Mouse (Mus musculus): Measurements from ENCODE around the gene Cdkal1. TPM values are rescaled to one million over a fixed set of nuclear protein-coding genes. Genes with fewer than 3 reads are reported as not detected.

Gene Cdkal1
- polyA plus RNA-seq, 1 experiment, result 3.3 TPM

- DNase-seq, result no peak
- WGBS, result 93% methylated on average over 7 of the region's 7 CpGs
- no peaks in the 10 kb centered on the region; the same call in 1 of the 2 replicates for H3K4me1 ChIP-seq (replicated peaks; ENCODE audit: control insufficient read depth, insufficient read depth, low read length)
- no peak for TF ChIP-seq POLR2A (IDR thresholded peaks at IDR 0.05; ENCODE audit: control insufficient read depth, extremely low read depth, insufficient read depth, low read length, poor library complexity)
- no peak for TF ChIP-seq CTCF (IDR thresholded peaks at IDR 0.05; ENCODE audit: borderline replicate concordance, control insufficient read depth, extremely low read depth, insufficient read depth, low read length, poor library complexity)
- H3K36me3 ChIP-seq (ENCODE audit: control insufficient read depth, insufficient read depth, low read length), result no peaks in the 10 kb centered on the region
- H3K27ac ChIP-seq (ENCODE audit: control insufficient read depth, insufficient read depth, low read length), result no peak overlapping the region
- no peak overlapping the region for H3K4me3 ChIP-seq (ENCODE audit: control insufficient read depth, insufficient read depth, low read length)
- no peaks in the 10 kb centered on the region for H3K27me3 ChIP-seq (ENCODE audit: control insufficient read depth, insufficient read depth, low read length)
Observed at GRCm38 (mm10) chr13:29627438-29628124, 227.9 kb downstream of the Cdkal1 start.

GRCm38 (mm10) chr13:29624929-29625328 is 230.5 kb downstream of the Cdkal1 start:
- no peak for TF ChIP-seq CTCF (IDR thresholded peaks at IDR 0.05; ENCODE audit: borderline replicate concordance, control insufficient read depth, extremely low read depth, insufficient read depth, low read length, poor library complexity)
- no peak for TF ChIP-seq POLR2A (IDR thresholded peaks at IDR 0.05; ENCODE audit: control insufficient read depth, extremely low read depth, insufficient read depth, low read length, poor library complexity)
- no peak for DNase-seq
- Histone ChIP-seq H3K4me1 (replicated peaks; ENCODE audit: control insufficient read depth, insufficient read depth, low read length) (no peaks in the 10 kb centered on the region; the same call in 1 of the 2 replicates), H3K36me3 (ENCODE audit: control insufficient read depth, insufficient read depth, low read length) (no peaks in the 10 kb centered on the region), H3K27ac (ENCODE audit: control insufficient read depth, insufficient read depth, low read length) (no peak overlapping the region), H3K27me3 (ENCODE audit: control insufficient read depth, insufficient read depth, low read length) (no peaks in the 10 kb centered on the region), H3K4me3 (ENCODE audit: control insufficient read depth, insufficient read depth, low read length) (no peak overlapping the region)
- WGBS, result 59% methylated on average over 1 of the region's 1 CpGs

GRCm38 (mm10) chr13:29623636-29624239 is 231.7 kb downstream of the Cdkal1 start:
- Histone ChIP-seq H3K4me3 (ENCODE audit: control insufficient read depth, insufficient read depth, low read length) (no peak overlapping the region), H3K36me3 (ENCODE audit: control insufficient read depth, insufficient read depth, low read length) (no peaks in the 10 kb centered on the region), H3K27me3 (ENCODE audit: control insufficient read depth, insufficient read depth, low read length) (no peaks in the 10 kb centered on the region), H3K4me1 (replicated peaks; ENCODE audit: control insufficient read depth, insufficient read depth, low read length) (no peaks in the 10 kb centered on the region; the same call in 1 of the 2 replicates), H3K27ac (ENCODE audit: control insufficient read depth, insufficient read depth, low read length) (no peak overlapping the region)
- WGBS, result 89% methylated on average over 1 of the region's 1 CpGs
- TF ChIP-seq POLR2A (IDR thresholded peaks at IDR 0.05; ENCODE audit: control insufficient read depth, extremely low read depth, insufficient read depth, low read length, poor library complexity), result no peak
- TF ChIP-seq CTCF (IDR thresholded peaks at IDR 0.05; ENCODE audit: borderline replicate concordance, control insufficient read depth, extremely low read depth, insufficient read depth, low read length, poor library complexity), result no peak
- DNase-seq, result no peak

GRCm38 (mm10) chr13:29621881-29622280 is 233.6 kb downstream of the Cdkal1 start:
- Histone ChIP-seq H3K36me3 (ENCODE audit: control insufficient read depth, insufficient read depth, low read length) (no peaks in the 10 kb centered on the region), H3K4me3 (ENCODE audit: control insufficient read depth, insufficient read depth, low read length) (no peak overlapping the region), H3K27ac (ENCODE audit: control insufficient read depth, insufficient read depth, low read length) (no peak overlapping the region), H3K4me1 (replicated peaks; ENCODE audit: control insufficient read depth, insufficient read depth, low read length) (no peaks in the 10 kb centered on the region), H3K27me3 (ENCODE audit: control insufficient read depth, insufficient read depth, low read length) (no peaks in the 10 kb centered on the region)
- no peak for TF ChIP-seq POLR2A (IDR thresholded peaks at IDR 0.05; ENCODE audit: control insufficient read depth, extremely low read depth, insufficient read depth, low read length, poor library complexity)
- DNase-seq, result no peak
- 93% methylated on average over 7 of the region's 7 CpGs for WGBS

- no peak overlapping the region for H3K27ac ChIP-seq (ENCODE audit: control insufficient read depth, insufficient read depth, low read length)
- H3K4me1 ChIP-seq (replicated peaks; ENCODE audit: control insufficient read depth, insufficient read depth, low read length), result no peaks in the 10 kb centered on the region
- H3K36me3 ChIP-seq (ENCODE audit: control insufficient read depth, insufficient read depth, low read length), result no peaks in the 10 kb centered on the region
- TF ChIP-seq POLR2A (IDR thresholded peaks at IDR 0.05; ENCODE audit: control insufficient read depth, extremely low read depth, insufficient read depth, low read length, poor library complexity) (no peak), CTCF (IDR thresholded peaks at IDR 0.05; ENCODE audit: borderline replicate concordance, control insufficient read depth, extremely low read depth, insufficient read depth, low read length, poor library complexity) (no peak)
- no peak for DNase-seq
- H3K4me3 ChIP-seq (ENCODE audit: control insufficient read depth, insufficient read depth, low read length), result no peak overlapping the region
- 95% methylated on average over 1 of the region's 1 CpGs for WGBS
- no peaks in the 10 kb centered on the region for H3K27me3 ChIP-seq (ENCODE audit: control insufficient read depth, insufficient read depth, low read length)
Observed at GRCm38 (mm10) chr13:29621363-29621762, 234.1 kb downstream of the Cdkal1 start.

- no peak overlapping the region for H3K4me3 ChIP-seq (ENCODE audit: control insufficient read depth, insufficient read depth, low read length)
- no peak for TF ChIP-seq CTCF (IDR thresholded peaks at IDR 0.05; ENCODE audit: borderline replicate concordance, control insufficient read depth, extremely low read depth, insufficient read depth, low read length, poor library complexity)
- TF ChIP-seq POLR2A (IDR thresholded peaks at IDR 0.05; ENCODE audit: control insufficient read depth, extremely low read depth, insufficient read depth, low read length, poor library complexity), result no peak
- WGBS, result 96% methylated on average over 7 of the region's 7 CpGs
- DNase-seq, result no peak
- no peaks in the 10 kb centered on the region for H3K36me3 ChIP-seq (ENCODE audit: control insufficient read depth, insufficient read depth, low read length)
- no peaks in the 10 kb centered on the region for H3K4me1 ChIP-seq (replicated peaks; ENCODE audit: control insufficient read depth, insufficient read depth, low read length)
- no peak overlapping the region for H3K27ac ChIP-seq (ENCODE audit: control insufficient read depth, insufficient read depth, low read length)
- H3K27me3 ChIP-seq (ENCODE audit: control insufficient read depth, insufficient read depth, low read length), result no peaks in the 10 kb centered on the region
Observed at GRCm38 (mm10) chr13:29620826-29621225, 234.6 kb downstream of the Cdkal1 start.

All from thymus, adult 2 months (tissue).